Mouse (Mus musculus) bone marrow macrophage, adult 2 months (primary cell): ENCODE measurements around the gene Fcgbp. TPM values are rescaled to one million over a fixed set of nuclear protein-coding genes. Genes with fewer than 3 reads are reported as not detected.

Experiments
- H3K27ac ChIP-seq: 2 replicates; pipeline ENCODE4 v1.5.1; 2012; ENCODE audit warnings: low read depth, low read length; ENCODE audit not compliant: insufficient read depth
- H3K4me1 ChIP-seq: 2 replicates; pipeline ENCODE4 v1.6.1; 2012; ENCODE audit warnings: low read length; ENCODE audit not compliant: control insufficient read depth, insufficient read depth
- H3K4me3 ChIP-seq: 2 replicates; pipeline ENCODE4 v1.5.1; 2012; ENCODE audit warnings: mild to moderate bottlenecking, low read length, moderate library complexity; ENCODE audit not compliant: insufficient read depth
- CTCF ChIP-seq: IDR thresholded peaks from 2 replicates; pipeline ENCODE4 v1.5.1; 2012; ENCODE audit warnings: low read depth, mild to moderate bottlenecking, low read length, moderate library complexity
- POLR2A ChIP-seq: IDR thresholded peaks from 2 replicates; pipeline ENCODE4 v1.6.1; 2012; ENCODE audit warnings: mild to moderate bottlenecking, low read depth, low read length, borderline replicate concordance
- polyA plus RNA-seq: library from polyadenylated mRNA; stranded (reverse); fragments of >200 nt; gene quantifications from 2 replicates; pipeline ENCODE4 v1.2.4, GENCODE M21; 2012; ENCODE audit not compliant: missing spikeins, insufficient read depth, insufficient read length

The Fcgbp gene
- not detected in 2 replicates for polyA plus RNA-seq

- Histone ChIP-seq H3K4me3 (no peak within 1 kb of the TSS), H3K27ac (no peak within 1 kb of the TSS), H3K4me1 (no peaks in the 10 kb centered on the region)
- TF ChIP-seq POLR2A (no peak), CTCF (no peak)
Observed at GRCm38 (mm10) chr7:28070531-28071298, at the start of gene Fcgbp. Fcgbp (plus strand) TSS chr7:28071236.

GRCm38 (mm10) chr7:28044524-28044923 is 26.5 kb upstream of the Fcgbp start:
- Histone ChIP-seq H3K27ac (no peak overlapping the region), H3K4me3 (no peak overlapping the region), H3K4me1 (no peaks in the 10 kb centered on the region)
- TF ChIP-seq POLR2A = no peak
- TF ChIP-seq CTCF = no peak

DNA sequence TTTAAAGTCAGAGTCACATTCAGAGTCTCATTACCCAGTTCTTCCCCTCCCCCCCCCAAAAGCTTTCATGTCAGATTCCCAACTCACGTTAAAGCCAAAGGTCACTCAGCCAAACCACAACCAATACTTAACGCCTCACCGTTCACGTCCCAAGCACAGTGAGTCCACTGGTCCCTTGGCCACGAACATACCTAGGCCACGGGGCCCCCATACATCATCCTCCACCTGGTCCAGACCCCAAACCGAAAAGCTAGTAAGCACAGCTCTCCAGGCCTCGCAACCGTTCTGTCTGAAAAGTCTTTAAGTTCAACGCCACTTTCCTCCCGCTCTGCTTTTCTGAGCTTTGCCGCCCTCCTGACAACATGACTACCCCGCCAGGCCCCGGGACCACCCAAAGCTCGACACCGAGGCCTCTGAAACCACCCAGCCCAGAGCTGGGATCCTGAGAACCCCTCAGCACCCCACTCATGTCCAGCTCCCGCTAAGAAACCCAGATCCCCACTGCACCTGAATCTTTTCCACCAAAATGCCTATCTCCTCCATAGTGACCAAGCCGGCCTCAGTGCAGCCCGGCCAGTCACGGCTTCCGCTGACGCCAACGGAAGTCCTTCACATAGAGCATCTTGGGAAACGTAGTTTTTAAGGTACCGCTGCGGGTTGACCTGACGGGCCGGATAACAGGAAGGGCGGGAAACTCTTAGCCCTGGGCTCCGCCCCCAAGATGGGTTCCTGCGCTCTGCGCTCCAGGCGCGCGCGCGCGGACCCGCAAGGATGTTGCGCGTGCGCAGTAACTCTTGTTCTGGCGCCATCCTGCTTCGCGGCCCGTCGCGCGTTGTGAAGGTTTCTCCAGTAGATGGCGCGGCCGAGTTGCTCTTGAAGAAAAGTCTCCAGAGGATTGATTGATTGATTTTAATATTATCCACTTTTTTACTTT is 21.3 kb upstream of the Fcgbp start, which contains the start of gene Psmc4:
TSS of gene Psmc4 (minus strand) at position 626 of the 934 bp plus-strand sequence.
- no peak for TF ChIP-seq POLR2A
- peak; percentile 69 for TF ChIP-seq CTCF
- H3K4me1 ChIP-seq = peaks cover 13% of the 10 kb centered on the region
- H3K27ac ChIP-seq = peak within 1 kb of the TSS; percentile 56
- peak within 1 kb of the TSS; percentile 87 for H3K4me3 ChIP-seq

DNA sequence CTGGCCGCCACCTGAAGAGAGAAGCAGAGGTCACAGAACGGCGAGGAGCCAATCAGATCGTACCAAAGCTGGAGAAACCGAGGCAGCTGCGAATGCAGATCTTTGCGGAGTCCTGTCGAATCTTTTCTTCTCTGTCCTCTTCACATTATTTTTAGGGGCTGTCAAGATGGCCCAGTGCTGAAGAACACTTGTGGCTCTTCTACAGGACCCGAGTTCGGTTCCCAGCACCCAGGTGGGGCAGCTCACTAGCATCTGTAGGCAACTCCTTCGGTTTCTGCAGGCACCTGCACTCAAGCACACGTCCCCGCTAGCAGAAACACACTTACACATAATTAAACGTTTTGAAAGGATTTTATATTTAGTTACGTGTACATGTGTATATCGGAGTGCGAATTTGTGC is 20.5 kb upstream of the Fcgbp start:
- no peak for TF ChIP-seq POLR2A
- no peak for TF ChIP-seq CTCF
- H3K4me1 ChIP-seq = peaks cover 13% of the 10 kb centered on the region
- no peak overlapping the region for H3K4me3 ChIP-seq
- peak overlapping the region; percentile 31 for H3K27ac ChIP-seq

DNA sequence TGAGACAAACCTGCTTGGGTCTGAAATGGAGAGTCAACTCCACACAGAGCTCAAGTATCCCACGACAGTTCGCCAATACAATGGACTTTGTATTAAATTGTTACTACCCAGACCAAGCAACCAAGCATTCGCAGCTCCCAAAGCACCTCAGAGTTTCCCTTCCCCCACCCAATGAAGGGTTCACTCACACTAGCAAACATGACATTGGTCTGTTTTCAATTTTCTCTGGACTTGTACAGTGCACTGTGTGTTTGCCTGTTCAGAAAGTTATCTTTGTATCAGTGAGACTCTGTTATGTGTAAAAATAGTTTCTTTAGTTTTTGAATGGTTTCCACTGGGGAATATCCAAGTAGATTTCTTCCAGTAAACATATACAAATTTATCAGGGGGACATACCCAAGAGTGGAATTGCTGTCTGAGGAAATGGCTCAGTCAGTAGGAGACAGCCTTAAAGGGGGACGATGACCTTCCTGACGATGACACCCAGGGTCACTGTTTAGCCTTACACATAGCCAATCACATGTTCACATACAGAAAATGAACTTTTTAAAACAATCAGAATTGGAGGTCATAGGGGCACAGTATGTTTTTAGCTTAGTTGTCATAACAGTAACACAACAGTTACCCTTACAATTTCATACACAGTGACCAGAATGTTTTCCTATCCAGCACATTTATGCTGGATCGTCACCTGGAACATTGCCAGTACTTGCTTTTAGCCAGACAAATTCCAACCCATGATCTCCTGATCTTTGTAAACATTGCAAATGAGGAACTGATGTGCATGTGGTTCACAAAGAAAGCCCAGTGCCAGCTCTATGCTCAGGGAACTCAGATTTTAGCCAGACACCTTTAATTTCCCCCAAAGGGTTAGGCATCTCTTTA is 17.7 kb upstream of the Fcgbp start:
- H3K4me3 ChIP-seq = no peak overlapping the region
- TF ChIP-seq CTCF (no peak), POLR2A (no peak)
- H3K4me1 ChIP-seq = peaks cover 13% of the 10 kb centered on the region
- H3K27ac ChIP-seq = peak overlapping the region; percentile 88

DNA sequence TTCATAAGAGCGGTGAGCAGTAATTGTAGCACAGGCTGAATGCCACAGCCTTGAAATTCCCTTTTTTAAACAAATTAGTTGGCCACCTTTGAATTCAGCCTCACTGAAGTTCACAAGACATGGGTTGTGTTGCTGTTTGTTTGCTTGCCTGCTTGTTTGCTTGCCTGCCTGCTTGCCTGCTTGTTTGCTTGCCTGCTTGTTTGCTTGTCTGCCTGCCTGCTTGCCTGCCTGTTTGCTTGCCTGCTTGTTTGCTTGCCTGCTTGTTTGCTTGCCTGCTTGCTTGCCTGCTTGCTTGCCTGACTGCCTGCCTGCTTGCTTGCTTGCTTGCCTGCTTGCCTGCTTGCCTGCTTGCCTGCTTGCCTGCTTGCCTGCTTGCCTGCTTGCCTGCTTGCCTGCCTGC is 11.1 kb upstream of the Fcgbp start:
- H3K4me3 ChIP-seq = no peak overlapping the region
- TF ChIP-seq CTCF (no peak), POLR2A (no peak)

GRCm38 (mm10) chr7:28068661-28069060 is 2.4 kb upstream of the Fcgbp start:
- Histone ChIP-seq H3K27ac (no peak overlapping the region), H3K4me1 (no peaks in the 10 kb centered on the region), H3K4me3 (no peak overlapping the region)
- TF ChIP-seq POLR2A (no peak), CTCF (no peak)

More for the DNA sequence above, 11.1 kb upstream of the Fcgbp start:
- no peak overlapping the region for H3K27ac ChIP-seq
- no peaks in the 10 kb centered on the region for H3K4me1 ChIP-seq

DNA sequence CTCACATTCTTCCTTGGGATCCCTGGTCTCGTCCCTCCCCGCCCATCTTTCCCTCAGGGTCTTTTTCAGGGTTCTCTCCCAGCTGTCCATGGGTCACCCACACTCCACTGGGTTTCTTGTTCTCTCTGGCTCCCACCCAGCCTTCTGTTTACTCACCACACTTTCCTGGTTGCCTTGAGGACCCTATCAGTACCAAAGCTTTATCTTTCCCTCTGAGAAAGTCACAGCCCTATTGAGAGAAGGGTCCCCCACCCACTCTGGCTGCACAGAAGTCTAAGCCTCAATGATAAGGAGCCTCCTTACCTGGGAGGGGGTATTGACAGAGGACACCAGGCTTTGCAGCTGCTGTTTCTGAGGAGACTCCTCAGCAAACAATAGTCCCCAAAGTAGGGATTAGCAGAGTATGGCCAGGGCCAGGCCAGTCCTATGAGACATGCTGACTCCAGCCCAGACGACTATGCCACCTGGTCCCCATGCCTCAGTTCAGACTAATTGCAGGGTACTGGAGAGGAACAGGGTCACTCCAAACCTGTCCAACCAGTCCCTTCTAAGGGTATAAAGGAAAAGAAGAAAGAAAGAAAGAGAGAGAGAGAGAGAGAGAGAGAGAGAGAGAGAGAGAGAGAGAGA is 1.4 kb upstream of the Fcgbp start:
- Histone ChIP-seq H3K27ac (no peak overlapping the region), H3K4me1 (no peaks in the 10 kb centered on the region), H3K4me3 (no peak overlapping the region)
- TF ChIP-seq CTCF (no peak), POLR2A (no peak)

DNA sequence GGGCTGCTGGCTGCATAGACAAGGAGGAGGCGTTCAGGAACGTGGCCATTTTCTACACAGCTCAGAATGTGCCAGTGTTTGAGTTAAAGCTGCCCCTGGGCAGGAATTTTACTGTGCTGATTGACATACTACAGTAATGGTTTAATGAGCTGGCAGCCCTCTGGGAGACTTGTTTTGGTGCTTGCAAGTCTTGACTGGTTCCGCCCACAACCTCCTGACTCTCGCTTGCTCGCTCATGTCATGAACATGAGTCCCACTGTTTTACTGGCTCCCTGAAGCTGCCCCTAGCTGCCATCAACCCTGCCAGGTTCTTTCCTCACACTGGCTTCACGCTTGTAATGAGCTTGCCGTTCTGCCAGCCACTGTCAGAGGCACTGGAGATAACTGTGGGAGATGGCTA is 13.2 kb downstream of the Fcgbp start:
- no peak for TF ChIP-seq CTCF
- no peak for TF ChIP-seq POLR2A
- Histone ChIP-seq H3K4me3 (no peak overlapping the region), H3K27ac (no peak overlapping the region), H3K4me1 (no peaks in the 10 kb centered on the region)
